In genomic region chr13:103667749-103668148, GRCm38 (mm10) we compare ENCODE assay signal across 27 mouse cellular contexts.
"Had no signal": no experiment of that assay in that cellular context is flagged by ENCODE, and none has a peak within 500 bp of the region (broad histone marks: within the 10 kb centered on the region; RNA-seq: fewer than 3 reads in every experiment).

No protein-coding gene starts in this region.

- DNase-seq: gastrocnemius, adult 2 months; gastrocnemius, postnatal 10 days; gastrocnemius, postnatal 25 days; heart, adult 2 months; heart, postnatal 4 days; kidney, adult 11 months; kidney, adult 2 months; kidney, adult 9 months; kidney, postnatal 25 days; kidney, postnatal 4 days; layer of hippocampus, adult 9-11 months; layer of hippocampus, postnatal 36 days; left cerebral cortex, postnatal 4 days had no signal

- H3K27ac ChIP-seq: gastrocnemius, adult 2 months; heart, adult 2 months; heart, embryonic 13.5 days; heart, embryonic 15.5 days; hindbrain, embryonic 10.5 days; hindbrain, embryonic 13.5 days; hindbrain, embryonic 15.5 days; hindbrain, postnatal 0 days; kidney, embryonic 15.5 days; kidney, postnatal 0 days; limb, embryonic 13.5 days; limb, embryonic 15.5 days; liver, embryonic 12.5 days; liver, embryonic 14.5 days had no signal

- H3K9ac ChIP-seq: heart, embryonic 13.5 days; heart, embryonic 15.5 days; hindbrain, embryonic 13.5 days; hindbrain, embryonic 15.5 days; kidney, embryonic 15.5 days; limb, embryonic 13.5 days; limb, embryonic 15.5 days; liver, embryonic 12.5 days; liver, embryonic 14.5 days had no signal

- H3K36me3 ChIP-seq: heart, embryonic 13.5 days; heart, embryonic 15.5 days; hindbrain, embryonic 10.5 days; hindbrain, embryonic 13.5 days; hindbrain, embryonic 15.5 days; kidney, embryonic 15.5 days; limb, embryonic 13.5 days; limb, embryonic 15.5 days; liver, embryonic 12.5 days had no signal

- ATAC-seq: hindbrain, postnatal 0 days; intestine, embryonic 16.5 days; liver, embryonic 12.5 days had no signal

- H3K4me1 ChIP-seq: heart, embryonic 13.5 days; heart, embryonic 15.5 days; hindbrain, embryonic 10.5 days; hindbrain, embryonic 15.5 days; kidney, embryonic 15.5 days; limb, embryonic 13.5 days; limb, embryonic 15.5 days; liver, embryonic 12.5 days had no signal

- H3K9me3 ChIP-seq: heart, embryonic 13.5 days; heart, embryonic 15.5 days; hindbrain, embryonic 10.5 days; hindbrain, embryonic 13.5 days; hindbrain, embryonic 15.5 days; kidney, embryonic 15.5 days; limb, embryonic 13.5 days; limb, embryonic 15.5 days; liver, embryonic 12.5 days had no signal

- H3K4me3 ChIP-seq: gastrocnemius, adult 2 months; heart, adult 2 months; heart, embryonic 13.5 days; heart, embryonic 15.5 days; hindbrain, embryonic 10.5 days; hindbrain, embryonic 13.5 days; hindbrain, embryonic 15.5 days; kidney, embryonic 15.5 days; limb, embryonic 13.5 days; limb, embryonic 15.5 days; liver, embryonic 12.5 days had no signal

- H3K27me3 ChIP-seq: heart, embryonic 13.5 days; heart, embryonic 15.5 days; hindbrain, embryonic 13.5 days; hindbrain, embryonic 15.5 days; limb, embryonic 13.5 days; limb, embryonic 15.5 days; liver, embryonic 12.5 days had no signal

- H3K4me2 ChIP-seq: heart, embryonic 11.5 days; heart, embryonic 13.5 days; heart, embryonic 15.5 days; hindbrain, embryonic 13.5 days; hindbrain, embryonic 15.5 days; kidney, embryonic 15.5 days; limb, embryonic 13.5 days; limb, embryonic 15.5 days; liver, embryonic 12.5 days had no signal
